Mouse (Mus musculus) spleen, adult 12 weeks (tissue): ENCODE data around the gene Slc5a1.

Source experiments
- DNase-seq: peaks from one replicate; pipeline ENCODE4 v3.0.0; 2022; ENCODE audit warnings: low spot score

Slc5a1 gene

GRCm38 (mm10) chr5:33193567-33193966, 89.5 kb downstream of the Slc5a1 start:
- DNase-seq: no peak

GRCm38 (mm10) chr5:33195246-33195852, 91.3 kb downstream of the Slc5a1 start:
- DNase-seq: no peak

- no peak for DNase-seq
Measured at GRCm38 (mm10) chr5:33200071-33200470, 96.1 kb downstream of the Slc5a1 start.

- no peak for DNase-seq
Measured at GRCm38 (mm10) chr5:33201697-33202096, 97.7 kb downstream of the Slc5a1 start.

GRCm38 (mm10) chr5:33202516-33203170, 98.6 kb downstream of the Slc5a1 start:
- DNase-seq: no peak

- no peak for DNase-seq
Measured at GRCm38 (mm10) chr5:33203171-33203565, 99.1 kb downstream of the Slc5a1 start.

GRCm38 (mm10) chr5:33203691-33204242, 99.7 kb downstream of the Slc5a1 start:
- DNase-seq: peak; percentile 60

- no peak for DNase-seq
Measured at GRCm38 (mm10) chr5:33204284-33204683, 100.3 kb downstream of the Slc5a1 start.

GRCm38 (mm10) chr5:33206328-33206727, 102.3 kb downstream of the Slc5a1 start:
- no peak for DNase-seq

- no peak for DNase-seq
Measured at GRCm38 (mm10) chr5:33207136-33207535, 103.1 kb downstream of the Slc5a1 start.

- no peak for DNase-seq
Measured at GRCm38 (mm10) chr5:33208533-33209245, 104.7 kb downstream of the Slc5a1 start.

GRCm38 (mm10) chr5:33210515-33210914, 106.5 kb downstream of the Slc5a1 start:
- no peak for DNase-seq

- no peak for DNase-seq
Measured at GRCm38 (mm10) chr5:33211254-33211653, 107.2 kb downstream of the Slc5a1 start.
